Mouse (Mus musculus) erythroblast, embryonic 14.5 days (primary cell): ENCODE measurements around the gene Cryaa. TPM values are rescaled to one million over a fixed set of nuclear protein-coding genes. Genes with fewer than 3 reads are reported as not detected.
"Not testable (repeated sequence)": the region's sequence is repeated elsewhere in the genome, so short reads cannot be mapped to it uniquely, and the experiment has no call there.

Experiments
- H3K27me3 ChIP-seq: 2 replicates; pipeline ENCODE4 v1.6.1; 2012; ENCODE audit warnings: inconsistent platforms; ENCODE audit not compliant: control insufficient read depth
- H3K36me3 ChIP-seq: 2 replicates; pipeline ENCODE4 v1.6.1; 2012; ENCODE audit warnings: mild to moderate bottlenecking, inconsistent platforms; ENCODE audit not compliant: control insufficient read depth
- H3K4me1 ChIP-seq: 2 replicates; pipeline ENCODE4 v1.6.1; 2012; ENCODE audit warnings: inconsistent platforms; ENCODE audit not compliant: control insufficient read depth
- H3K4me3 ChIP-seq: replicated peaks from 2 replicates; pipeline ENCODE3; 2012; ENCODE audit warnings: moderate library complexity, mild to moderate bottlenecking, inconsistent platforms
- H3K9me3 ChIP-seq: 2 replicates; pipeline ENCODE4 v1.6.1; 2012; ENCODE audit warnings: low read length, inconsistent platforms, mixed read lengths; ENCODE audit not compliant: control insufficient read depth
- GATA1 ChIP-seq: IDR thresholded peaks from 2 replicates; pipeline ENCODE4 v1.6.1; 2012; ENCODE audit warnings: low read length, inconsistent platforms, mixed read lengths
- TAL1 ChIP-seq: IDR thresholded peaks from 3 replicates; pipeline ENCODE4 v1.6.1; 2012; ENCODE audit warnings: low read length, inconsistent platforms, mixed read lengths
- polyA plus RNA-seq: library from polyadenylated mRNA; stranded (reverse); fragments of >175 nt; gene quantifications from 2 replicates; pipeline ENCODE4 v1.2.3, GENCODE M21; 2012

The Cryaa gene
- polyA plus RNA-seq, 1 experiment = not detected

- H3K4me3 ChIP-seq = no peak overlapping the region
- H3K36me3 ChIP-seq = no peaks in the 10 kb centered on the region
- peaks cover 9% of the 10 kb centered on the region for H3K4me1 ChIP-seq
- TF ChIP-seq TAL1 = no peak
- no peak for TF ChIP-seq GATA1
- no peaks in the 10 kb centered on the region for H3K9me3 ChIP-seq
- H3K27me3 ChIP-seq = no peaks in the 10 kb centered on the region
These were observed 16.4 kb downstream of the Cryaa start for GRCm38 (mm10) chr17:31694023-31694376.

- TF ChIP-seq GATA1 = no peak
- no peak for TF ChIP-seq TAL1
- Histone ChIP-seq H3K4me3 (no peak overlapping the region), H3K9me3 (no peaks in the 10 kb centered on the region), H3K4me1 (peaks cover 9% of the 10 kb centered on the region), H3K27me3 (no peaks in the 10 kb centered on the region), H3K36me3 (no peaks in the 10 kb centered on the region)
These were observed 17.3 kb downstream of the Cryaa start for GRCm38 (mm10) chr17:31694949-31695348.

- H3K27me3 ChIP-seq, H3K4me1 ChIP-seq, H3K9me3 ChIP-seq, H3K4me3 ChIP-seq, H3K36me3 ChIP-seq: not testable (repeated sequence)
These were observed 17.7 kb downstream of the Cryaa start for GRCm38 (mm10) chr17:31695356-31695755.

GRCm38 (mm10) chr17:31698347-31698746 is 20.7 kb downstream of the Cryaa start:
- no peaks in the 10 kb centered on the region for H3K27me3 ChIP-seq
- no peaks in the 10 kb centered on the region for H3K9me3 ChIP-seq
- H3K4me3 ChIP-seq = no peak overlapping the region
- no peak for TF ChIP-seq TAL1
- no peak for TF ChIP-seq GATA1
- H3K4me1 ChIP-seq = peaks cover 3% of the 10 kb centered on the region
- H3K36me3 ChIP-seq = no peaks in the 10 kb centered on the region

- no peaks in the 10 kb centered on the region for H3K27me3 ChIP-seq
- no peak overlapping the region for H3K4me3 ChIP-seq
- H3K9me3 ChIP-seq = no peaks in the 10 kb centered on the region
- H3K4me1 ChIP-seq = no peaks in the 10 kb centered on the region
- no peaks in the 10 kb centered on the region for H3K36me3 ChIP-seq
- TF ChIP-seq TAL1 (no peak), GATA1 (no peak)
These were observed 25.8 kb downstream of the Cryaa start for GRCm38 (mm10) chr17:31703276-31703980.

- no peaks in the 10 kb centered on the region for H3K9me3 ChIP-seq
- H3K4me3 ChIP-seq = no peak overlapping the region
- H3K27me3 ChIP-seq = no peaks in the 10 kb centered on the region
- H3K4me1 ChIP-seq = no peaks in the 10 kb centered on the region
- TF ChIP-seq GATA1 (no peak), TAL1 (no peak)
- no peaks in the 10 kb centered on the region for H3K36me3 ChIP-seq
These were observed 27.8 kb downstream of the Cryaa start for GRCm38 (mm10) chr17:31705271-31706020.

- no peaks in the 10 kb centered on the region for H3K36me3 ChIP-seq
- H3K9me3 ChIP-seq = no peaks in the 10 kb centered on the region; the same call in 1 of the 2 replicates
- H3K4me3 ChIP-seq = no peak overlapping the region
- H3K27me3 ChIP-seq = no peaks in the 10 kb centered on the region
- H3K4me1 ChIP-seq = no peaks in the 10 kb centered on the region
- no peak for TF ChIP-seq TAL1
- TF ChIP-seq GATA1 = no peak
These were observed 31.6 kb downstream of the Cryaa start for GRCm38 (mm10) chr17:31709121-31709741.

GRCm38 (mm10) chr17:31710455-31710854 is 32.8 kb downstream of the Cryaa start:
- H3K4me3 ChIP-seq = no peak overlapping the region
- no peaks in the 10 kb centered on the region for H3K4me1 ChIP-seq
- no peaks in the 10 kb centered on the region for H3K27me3 ChIP-seq
- H3K36me3 ChIP-seq = no peaks in the 10 kb centered on the region
- no peaks in the 10 kb centered on the region; the same call in 1 of the 2 replicates for H3K9me3 ChIP-seq
- TF ChIP-seq TAL1 = no peak
- no peak for TF ChIP-seq GATA1

GRCm38 (mm10) chr17:31713709-31714108 is 36.1 kb downstream of the Cryaa start:
- TF ChIP-seq GATA1 = no peak
- TF ChIP-seq TAL1 = no peak
- no peaks in the 10 kb centered on the region for H3K4me1 ChIP-seq
- no peak overlapping the region for H3K4me3 ChIP-seq
- no peaks in the 10 kb centered on the region for H3K27me3 ChIP-seq
- H3K36me3 ChIP-seq = no peaks in the 10 kb centered on the region
- H3K9me3 ChIP-seq = no peaks in the 10 kb centered on the region; the same call in 1 of the 2 replicates
